Comparison of ENCODE assay signal across 27 mouse cellular contexts in the genomic region with DNA sequence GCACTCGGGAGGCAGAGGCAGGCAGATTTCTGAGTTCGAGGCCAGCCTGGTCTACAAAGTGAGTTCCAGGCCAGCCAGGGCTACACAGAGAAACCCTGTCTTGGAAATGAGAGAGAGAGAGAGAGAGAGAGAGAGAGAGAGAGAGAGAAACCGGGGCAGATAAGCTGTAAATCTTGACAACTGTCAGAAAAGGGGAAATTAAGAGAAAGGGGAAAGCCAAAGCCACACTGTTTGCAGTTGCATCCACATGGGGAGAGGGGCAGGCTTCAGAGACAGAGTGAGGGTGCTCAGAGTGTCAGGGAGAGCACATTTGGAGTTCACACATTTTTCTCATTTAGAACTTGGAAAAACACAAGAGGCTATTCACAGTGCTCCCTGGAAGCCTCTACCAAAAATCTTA. TPM values are rescaled to one million over a fixed set of nuclear protein-coding genes. Genes with fewer than 3 reads are reported as not detected.
DNase-seq lines count a peak whose midpoint lies in the region; ATAC-seq and TF ChIP-seq lines count a peak whose summit lies in the region.
"Had no signal": no experiment of that assay in that cellular context is flagged by ENCODE, and none has a peak within 500 bp of the region (broad histone marks: within the 10 kb centered on the region; RNA-seq: fewer than 3 reads in every experiment).

No protein-coding gene starts in this region.

- 84% methylated on average over 3 of the region's 3 CpGs for WGBS in hindbrain, embryonic 13.5 days

- no peak overlapping the region for H3K27ac ChIP-seq in MEL (ENCODE audit: control insufficient read depth, low read depth, low read length)
- no peak overlapping the region for H3K27ac ChIP-seq in hindbrain, embryonic 13.5 days
- H3K27ac ChIP-seq: embryonic facial prominence, embryonic 13.5 days; embryonic facial prominence, embryonic 15.5 days; forebrain, embryonic 10.5 days; forebrain, embryonic 12.5 days had no signal

- H3K27me3 ChIP-seq in MEL (ENCODE audit: control insufficient read depth in 1 of 2, insufficient read depth in 2 of 2, low read length in 2 of 2), result no peaks in the 10 kb centered on the region
- H3K27me3 ChIP-seq in hindbrain, embryonic 13.5 days, result 0 out of 2 replicates have a peak, but pooled peaks cover 3% of the 10 kb centered on the region
- H3K27me3 ChIP-seq: embryonic facial prominence, embryonic 13.5 days; embryonic facial prominence, embryonic 15.5 days; forebrain, embryonic 12.5 days; Patski had no signal

- no peaks in the 10 kb centered on the region for H3K79me2 ChIP-seq in MEL (ENCODE audit: control insufficient read depth, insufficient read depth, low read length, poor library complexity)

- TF ChIP-seq POLR2A in MEL (IDR thresholded peaks at IDR 0.05; ENCODE audit: control insufficient read depth in 1 of 2, insufficient read depth in 1 of 2, low read depth in 1 of 2, low read length in 2 of 2, poor library complexity in 1 of 2), result no peak

- H3K36me3 ChIP-seq in MEL (ENCODE audit: control insufficient read depth in 1 of 2, insufficient read depth in 2 of 2, low read length in 2 of 2), result peaks cover 0 to 9% of the 10 kb centered on the region in 2 experiments; a peak in 2 of 4 replicates
- H3K36me3 ChIP-seq in hindbrain, embryonic 13.5 days, result no peaks in the 10 kb centered on the region
- H3K36me3 ChIP-seq: embryonic facial prominence, embryonic 13.5 days; embryonic facial prominence, embryonic 15.5 days; forebrain, embryonic 10.5 days; forebrain, embryonic 12.5 days; G1E had no signal

- ATAC-seq in common myeloid progenitor, adult 5-6 weeks (replicated peaks; ENCODE audit: low read depth, poor library complexity, severe bottlenecking), result peak; percentile 80
- ATAC-seq in hematopoietic stem cell, adult 5-6 weeks (replicated peaks in 1 of 2; ENCODE audit: insufficient read depth in 1 of 2, low FRiP score in 2 of 2, low TSS enrichment in 1 of 2, low read depth in 1 of 2, poor library complexity in 2 of 2, severe bottlenecking in 2 of 2), result peak; percentile 75 to 77
- no peak for ATAC-seq in hindbrain, embryonic 13.5 days (ENCODE audit: low FRiP score)
- ATAC-seq: CD4-positive, CD25-positive, alpha-beta regulatory T cell, adult 4 months; forebrain, embryonic 14.5 days; forebrain, embryonic 16.5 days; Patski had no signal

- DNase-seq in 416B (ENCODE audit: low read depth) (peak; percentile 51), MEL (ENCODE audit: low read depth, low spot score) (peak; percentile 80), liver (no peak)
- no peak for DNase-seq in c-Kit-positive CD71-positive TER-119-positive erythroid progenitor cells, embryonic 14.5 days (ENCODE audit: low spot score)
- no peak for DNase-seq in neural tube, embryonic 10.5 days (ENCODE audit: extremely low spot score, low spot score)
- DNase-seq: adrenal gland, postnatal 10 days; adrenal gland, postnatal 25 days; B cell, adult 2 months; cerebellum, adult 11-12 months; cerebellum, adult 2 months; cerebellum, adult 9-10 months; cerebellum, postnatal 10 days; cerebellum, postnatal 25 days; embryo, embryonic 11 days had no signal

- TF ChIP-seq EP300 in MEL (IDR thresholded peaks at IDR 0.05; ENCODE audit: low read depth in 1 of 2, low read length in 2 of 2), result peak; percentile 73 to 85

- no peak for TF ChIP-seq RAD21 in MEL (IDR thresholded peaks at IDR 0.05; ENCODE audit: low read depth, low read length)

- peaks cover 5 to 17% of the 10 kb centered on the region in 2 experiments for H3K4me1 ChIP-seq in MEL (ENCODE audit: control insufficient read depth in 1 of 2, insufficient read depth in 2 of 2, low read length in 2 of 2)
- H3K4me1 ChIP-seq in hindbrain, embryonic 13.5 days (replicated peaks), result no peaks in the 10 kb centered on the region
- H3K4me1 ChIP-seq: embryonic facial prominence, embryonic 13.5 days; embryonic facial prominence, embryonic 15.5 days; forebrain, embryonic 10.5 days; forebrain, embryonic 12.5 days had no signal

- TF ChIP-seq CTCF in MEL (IDR thresholded peaks at IDR 0.05 in 2 of 3, conservative IDR thresholded peaks at IDR 0.05 in 1 of 3; ENCODE audit: control insufficient read depth in 1 of 3, insufficient read depth in 1 of 3, low read depth in 2 of 3, low read length in 3 of 3, poor library complexity in 1 of 3, severe bottlenecking in 1 of 3), result no peak

- no peak overlapping the region for H3K4me3 ChIP-seq in MEL (ENCODE audit: control insufficient read depth in 1 of 2, insufficient read depth in 1 of 2, low read depth in 2 of 2, low read length in 2 of 2)
- H3K4me3 ChIP-seq in hindbrain, embryonic 13.5 days, result no peak overlapping the region
- H3K4me3 ChIP-seq: embryonic facial prominence, embryonic 13.5 days; embryonic facial prominence, embryonic 15.5 days; erythroblast, embryonic 14.5 days; forebrain, embryonic 10.5 days; forebrain, embryonic 12.5 days had no signal

- H3K9ac ChIP-seq in MEL (ENCODE audit: control insufficient read depth, low read depth, low read length, poor library complexity, severe bottlenecking), result no peak overlapping the region
- H3K9ac ChIP-seq in hindbrain, embryonic 13.5 days, result no peak overlapping the region
- H3K9ac ChIP-seq: embryonic facial prominence, embryonic 13.5 days; embryonic facial prominence, embryonic 15.5 days; forebrain, embryonic 12.5 days had no signal

- H3K4me2 ChIP-seq in hindbrain, embryonic 13.5 days, result no peak overlapping the region
- H3K4me2 ChIP-seq: embryonic facial prominence, embryonic 13.5 days; embryonic facial prominence, embryonic 15.5 days; forebrain, embryonic 12.5 days had no signal

- H3K9me3 ChIP-seq in MEL (replicated peaks; ENCODE audit: insufficient read depth, low read length), result no peaks in the 10 kb centered on the region
- H3K9me3 ChIP-seq in hindbrain, embryonic 13.5 days, result no peaks in the 10 kb centered on the region
- H3K9me3 ChIP-seq: embryonic facial prominence, embryonic 13.5 days; embryonic facial prominence, embryonic 15.5 days; forebrain, embryonic 10.5 days; forebrain, embryonic 12.5 days; G1E had no signal

TF ChIP-seq in MEL, 35 proteins besides CTCF, POLR2A, EP300 and RAD21 (continues in another document):
- TF ChIP-seq CHD1 (IDR thresholded peaks at IDR 0.05; ENCODE audit: low read depth, low read length) (no peak), HCFC1 (IDR thresholded peaks at IDR 0.05; ENCODE audit: low read depth, low read length) (peak; percentile 55), TCF12 (IDR thresholded peaks at IDR 0.05; ENCODE audit: low read depth, low read length) (peak; percentile 75), POLR2AphosphoS5 (IDR thresholded peaks at IDR 0.05; ENCODE audit: borderline replicate concordance, low read depth, low read length) (no peak), UBTF (IDR thresholded peaks at IDR 0.05; ENCODE audit: borderline replicate concordance, insufficient read depth, low read depth, low read length) (no peak), MYC (IDR thresholded peaks at IDR 0.05; ENCODE audit: low read depth, low read length) (peak; percentile 76; the same call in 1 of the 2 replicates), BHLHE40 (IDR thresholded peaks at IDR 0.05; ENCODE audit: borderline replicate concordance, low read depth, low read length) (peak; percentile 37; the same call in 1 of the 2 replicates), NRF1 (IDR thresholded peaks at IDR 0.05; ENCODE audit: insufficient read depth, low read depth, low read length, poor library complexity, severe bottlenecking) (no peak), MYB (IDR thresholded peaks at IDR 0.05; ENCODE audit: low read depth, low read length) (peak; percentile 50; the same call in 1 of the 2 replicates), ZNF384 (IDR thresholded peaks at IDR 0.05; ENCODE audit: low read depth, low read length) (0 out of 2 replicates have a peak, but pooled peaks have one; percentile 7), MEF2A (IDR thresholded peaks at IDR 0.05; ENCODE audit: extremely low read depth, insufficient replicate concordance, low read depth, low read length, poor library complexity, severe bottlenecking) (no peak), SMC3 (IDR thresholded peaks at IDR 0.05; ENCODE audit: low read depth, low read length) (0 out of 2 replicates have a peak, but pooled peaks have one; percentile 18), KAT2A (conservative IDR thresholded peaks at IDR 0.05; ENCODE audit: low read depth, low read length) (no peak), GABPA (IDR thresholded peaks at IDR 0.05; ENCODE audit: low read depth, low read length) (no peak), E2F4 (IDR thresholded peaks at IDR 0.05; ENCODE audit: borderline replicate concordance, low read depth, low read length) (no peak), TAL1 (IDR thresholded peaks at IDR 0.05; ENCODE audit: low read length) (no peak)

RNA-seq across cellular contexts. Expression of a gene that starts 33.5 kb away (rescaled TPM):
- 5.5 and 8.4 TPM in 2 replicates for total RNA-seq in MEL (2012; rRNA removed)
- polyA plus RNA-seq in MEL (2012; ENCODE audit: insufficient read depth in 1 of 2, insufficient read length in 2 of 2, low read depth in 1 of 2, low replicate concordance in 2 of 2, missing spikeins in 1 of 2), result 10 to 100 TPM in 1 of 2 experiments, not detected in 1; 12.2 TPM
- 66.9 and 67.4 TPM in 2 replicates for total RNA-seq in common myeloid progenitor, adult 5-6 weeks (2017)
- 128 and 182 TPM in 2 replicates for total RNA-seq in hematopoietic stem cell, adult 5-6 weeks (2017)
- 8.2 and 9.2 TPM in 2 replicates for polyA plus RNA-seq in hindbrain, embryonic 13.5 days (2015; fragmentation: Nextera tagmentation; extraction: Ambion mirVana)

RNA-seq across cellular contexts. Expression of a gene that starts 35.0 kb away (rescaled TPM):
- 38.1 and 39.5 TPM in 2 replicates for total RNA-seq in MEL (2012; rRNA removed)
- polyA plus RNA-seq in MEL (2012; ENCODE audit: insufficient read depth in 1 of 2, insufficient read length in 2 of 2, low read depth in 1 of 2, low replicate concordance in 2 of 2, missing spikeins in 1 of 2), result 10 to 100 TPM in 1 of 2 experiments, not detected in 1; 64.1 TPM
- 62.8 and 68.5 TPM in 2 replicates for total RNA-seq in common myeloid progenitor, adult 5-6 weeks (2017)
- total RNA-seq in hematopoietic stem cell, adult 5-6 weeks (2017), result 134 and 140 TPM in 2 replicates
- polyA plus RNA-seq in hindbrain, embryonic 13.5 days (2015; fragmentation: Nextera tagmentation; extraction: Ambion mirVana), result 75.2 and 78.8 TPM in 2 replicates

RNA-seq across cellular contexts. Expression of a gene that starts 50.1 kb away (rescaled TPM):
- 1,137 and 1,211 TPM in 2 replicates for total RNA-seq in MEL (2012; rRNA removed)
- polyA plus RNA-seq in MEL (2012; ENCODE audit: insufficient read depth in 1 of 2, insufficient read length in 2 of 2, low read depth in 1 of 2, low replicate concordance in 2 of 2, missing spikeins in 1 of 2), result 1,000 to 10,000 TPM; 1,040 to 1,575 TPM
- total RNA-seq in common myeloid progenitor, adult 5-6 weeks (2017), result 922 and 1,068 TPM in 2 replicates
- total RNA-seq in hematopoietic stem cell, adult 5-6 weeks (2017), result 873 and 988 TPM in 2 replicates
- 1,714 and 1,822 TPM in 2 replicates for polyA plus RNA-seq in hindbrain, embryonic 13.5 days (2015; fragmentation: Nextera tagmentation; extraction: Ambion mirVana)

RNA-seq across cellular contexts. Expression of a gene that starts 53.3 kb away (rescaled TPM):
- 15.0 and 17.2 TPM in 2 replicates for total RNA-seq in MEL (2012; rRNA removed)
- 10 to 100 TPM; 46.6 to 77.9 TPM for polyA plus RNA-seq in MEL (2012; ENCODE audit: insufficient read depth in 1 of 2, insufficient read length in 2 of 2, low read depth in 1 of 2, low replicate concordance in 2 of 2, missing spikeins in 1 of 2)
- 27.0 and 39.0 TPM in 2 replicates for total RNA-seq in common myeloid progenitor, adult 5-6 weeks (2017)
- 26.0 and 40.0 TPM in 2 replicates for total RNA-seq in hematopoietic stem cell, adult 5-6 weeks (2017)
- 11.0 and 11.3 TPM in 2 replicates for polyA plus RNA-seq in hindbrain, embryonic 13.5 days (2015; fragmentation: Nextera tagmentation; extraction: Ambion mirVana)

Comparison
In these comparisons a context has a peak if more than half of its experiments do, and no peak if none do; other contexts are left out.
1. DNase-seq: peak in 416B (single experiment) and MEL (single experiment); none in c-Kit-positive CD71-positive TER-119-positive erythroid progenitor cells, embryonic 14.5 days (single experiment), liver (single experiment) and neural tube, embryonic 10.5 days (single experiment).